Mouse (Mus musculus) ovary, postnatal 14 days (tissue): ENCODE data around the gene Actn4.
"Not testable (repeated sequence)": the region's sequence is repeated elsewhere in the genome, so short reads cannot be mapped to it uniquely, and the experiment has no call there.

Experiments
- DNase-seq: peaks from one replicate; pipeline ENCODE4 v3.0.0; 2022; ENCODE audit warnings: low spot score

Gene Actn4

DNA sequence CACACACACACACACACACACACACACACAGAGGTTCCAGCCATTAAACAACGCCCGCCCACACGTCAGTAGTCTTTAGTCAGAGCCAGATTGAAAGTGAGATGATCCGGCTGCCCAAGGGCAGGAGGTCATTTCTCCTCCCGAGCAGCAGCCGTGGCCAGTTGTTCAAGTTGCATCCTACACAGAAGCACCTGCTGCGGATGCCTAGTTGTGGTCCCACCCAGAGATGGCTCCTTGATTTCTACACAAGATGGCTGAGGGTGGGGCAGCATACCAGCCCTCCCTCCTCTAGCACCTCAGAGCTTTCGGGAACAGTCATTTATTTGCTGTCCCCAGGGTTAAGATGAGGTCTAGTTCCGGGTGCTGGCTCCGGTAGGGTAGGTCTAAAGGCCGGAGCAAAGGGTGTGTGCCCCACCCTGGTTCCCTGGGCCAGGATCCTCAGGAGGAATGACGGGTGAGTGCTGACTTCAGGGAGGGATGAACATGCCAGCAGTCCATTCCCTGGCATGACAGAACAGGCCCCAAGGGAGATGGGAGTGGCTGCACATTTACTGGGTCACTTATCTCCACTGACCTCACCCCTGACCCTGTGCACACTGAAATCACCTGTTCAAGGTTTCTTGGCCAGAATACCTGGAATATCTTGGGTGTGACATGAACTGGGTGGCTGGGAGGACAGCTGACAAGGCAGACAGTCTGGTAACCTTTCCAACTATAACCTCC is 7.7 kb upstream of the Actn4 start:
- no peak for DNase-seq

DNA sequence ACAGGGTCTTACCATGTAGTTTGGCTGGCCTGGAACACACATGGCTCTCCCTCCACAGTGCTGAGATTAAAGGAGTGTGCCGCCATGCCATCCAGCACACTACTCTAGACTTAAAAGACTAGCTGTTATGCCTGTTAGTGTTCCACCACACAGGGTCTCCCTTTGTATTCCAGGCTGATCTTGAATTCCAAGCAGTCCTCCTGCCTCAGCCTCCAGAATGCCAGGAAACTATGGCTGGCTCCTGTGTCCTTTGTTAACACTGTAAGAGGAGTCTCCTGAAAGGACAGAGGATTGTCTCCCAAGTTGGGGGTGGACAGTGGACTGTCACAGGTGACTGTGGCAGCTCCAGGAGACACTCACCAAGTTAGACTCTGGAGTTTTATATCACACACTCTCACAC is 7.1 kb upstream of the Actn4 start:
- no peak for DNase-seq

DNA sequence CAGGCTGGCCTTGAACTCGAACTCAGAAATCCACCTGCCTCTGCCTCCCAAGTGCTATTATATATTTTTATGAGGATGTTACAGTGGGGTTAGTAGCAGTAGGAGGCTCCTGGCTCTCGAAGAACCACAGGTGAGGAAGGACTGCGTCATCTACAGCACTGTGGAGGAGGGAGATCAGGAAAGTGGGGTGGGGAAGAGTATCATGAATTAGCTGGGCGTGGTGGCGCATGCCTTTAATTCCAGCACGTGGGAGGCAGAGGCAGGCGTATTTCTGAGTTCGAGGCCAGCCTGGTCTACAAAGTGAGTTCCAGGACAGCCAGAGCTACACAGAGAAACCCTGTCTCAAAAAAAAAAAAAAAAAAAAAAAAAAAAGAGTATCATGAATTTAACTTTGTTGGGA is 6.0 kb upstream of the Actn4 start:
- DNase-seq = not testable (repeated sequence)

DNA sequence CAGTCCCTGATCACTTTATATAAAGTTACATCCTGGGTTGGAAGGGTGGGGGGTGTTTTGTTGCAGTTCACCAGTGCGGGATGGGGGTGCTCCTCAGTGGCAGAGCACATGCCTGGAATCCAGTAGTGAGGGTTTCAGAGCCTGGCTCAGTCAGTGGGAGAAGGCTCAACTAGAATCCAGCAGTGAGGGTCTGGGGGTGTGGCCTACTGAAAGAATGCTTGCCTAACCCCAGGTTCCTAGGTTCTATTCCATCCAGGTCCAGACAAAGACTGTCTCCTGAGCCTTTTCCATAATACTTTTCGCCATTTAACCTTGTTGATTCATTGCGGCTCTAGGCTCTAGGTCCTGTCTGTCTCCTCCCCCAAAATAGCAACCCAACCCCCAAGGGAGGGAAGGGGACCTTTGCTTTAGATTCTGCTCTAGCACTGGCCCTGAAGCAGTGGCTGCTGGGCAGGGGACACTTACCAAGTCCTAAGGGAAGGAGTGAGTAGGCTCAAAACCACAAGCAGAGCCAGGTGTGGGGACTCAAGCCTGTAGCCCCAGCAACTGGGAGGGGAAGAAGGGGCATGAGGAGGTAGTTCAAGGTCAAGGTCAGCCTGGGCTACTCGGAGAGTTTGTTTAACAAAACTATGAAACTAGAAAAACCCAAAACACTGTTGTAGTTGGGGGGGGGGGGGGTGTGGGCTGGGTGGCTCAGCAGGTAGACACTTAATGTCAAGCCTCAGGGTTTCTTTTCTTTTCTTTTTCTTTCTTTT is 4.8 kb upstream of the Actn4 start:
- no peak for DNase-seq

DNA sequence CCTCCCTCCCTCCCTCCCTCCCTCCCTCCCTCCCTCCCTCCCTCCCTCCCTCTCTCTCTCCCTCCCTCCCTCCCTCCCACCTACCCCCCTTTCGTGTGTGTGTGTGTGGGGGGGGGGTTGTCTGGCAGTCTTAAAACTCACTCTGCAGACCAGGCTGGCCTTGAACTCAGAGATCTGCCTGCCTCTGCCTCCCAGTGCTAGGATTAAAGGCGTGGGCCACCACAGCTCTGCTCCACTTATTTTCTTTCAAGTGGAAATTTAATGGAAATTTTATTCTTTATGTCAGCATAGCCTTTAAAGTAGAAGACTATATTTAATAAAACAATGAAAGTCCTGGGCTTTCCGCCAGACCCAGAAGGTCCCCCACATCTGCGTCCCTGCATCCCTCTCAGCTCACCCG is 4.0 kb upstream of the Actn4 start:
- DNase-seq = no peak

DNA sequence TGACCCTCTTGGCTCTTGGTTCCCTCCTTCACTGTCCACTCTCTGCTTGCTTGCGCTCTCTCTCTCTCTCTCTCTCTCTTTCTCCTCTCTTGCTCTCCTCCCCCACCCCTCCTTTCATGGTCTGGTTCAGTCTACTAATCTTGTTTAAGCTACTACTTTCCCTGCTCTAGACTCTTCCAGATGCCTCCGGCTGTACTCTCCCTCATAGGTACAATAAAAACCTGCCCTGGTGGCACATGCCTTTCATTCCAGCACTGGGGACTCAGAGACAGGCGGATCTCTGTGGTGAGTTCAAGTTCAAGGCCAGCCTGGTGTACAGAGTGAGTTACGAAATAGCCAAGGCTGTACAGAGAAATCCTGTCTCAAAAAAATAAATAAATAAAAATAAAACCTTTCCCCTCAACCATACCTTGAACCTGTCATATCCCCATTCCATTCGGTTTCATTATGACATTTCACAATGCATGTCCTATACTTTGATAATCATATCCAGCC is 3.3 kb upstream of the Actn4 start:
- no peak for DNase-seq

DNA sequence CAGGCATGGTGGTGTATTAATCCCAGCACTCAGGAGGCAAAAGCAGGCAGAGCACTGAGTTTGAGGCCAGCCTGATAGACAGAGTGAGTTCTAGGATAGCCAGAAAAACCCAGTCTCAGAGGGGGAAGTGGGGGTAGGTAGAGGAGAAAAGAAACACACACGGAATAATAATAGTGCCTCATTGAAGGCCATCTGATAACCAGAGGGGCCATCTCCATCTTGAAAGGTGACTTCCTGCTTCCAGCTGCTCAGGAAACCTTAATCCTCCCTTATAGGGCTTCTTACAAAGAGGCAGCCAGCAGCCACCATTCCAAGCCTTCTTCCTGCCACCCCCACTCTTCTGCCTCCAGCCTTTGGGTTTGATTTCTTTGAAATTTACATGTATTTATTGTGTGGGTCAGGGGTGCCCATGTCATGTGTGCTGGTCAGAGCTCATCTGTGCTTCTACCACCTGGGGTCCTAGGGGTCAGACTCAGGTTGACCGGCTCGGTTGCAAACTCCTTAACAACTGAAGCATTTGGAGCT is 1.3 kb upstream of the Actn4 start:
- no peak for DNase-seq

DNA sequence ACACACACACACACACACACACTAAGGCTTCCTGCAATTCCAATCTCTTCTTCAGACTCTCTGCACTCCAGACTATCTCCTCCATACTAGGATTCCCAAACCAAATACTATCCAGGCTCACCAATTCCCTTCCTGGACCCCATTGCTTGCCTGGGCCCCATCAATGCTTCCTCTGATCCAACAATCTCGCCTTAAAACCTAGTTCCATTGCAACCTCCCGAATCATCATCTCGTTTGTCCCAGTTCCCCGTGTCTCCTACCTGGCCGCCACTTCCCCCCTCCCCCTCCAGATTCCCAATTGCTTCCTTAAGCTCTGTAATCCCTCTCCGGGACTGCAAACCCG is 585 bp downstream of the Actn4 start:
- DNase-seq = no peak

DNA sequence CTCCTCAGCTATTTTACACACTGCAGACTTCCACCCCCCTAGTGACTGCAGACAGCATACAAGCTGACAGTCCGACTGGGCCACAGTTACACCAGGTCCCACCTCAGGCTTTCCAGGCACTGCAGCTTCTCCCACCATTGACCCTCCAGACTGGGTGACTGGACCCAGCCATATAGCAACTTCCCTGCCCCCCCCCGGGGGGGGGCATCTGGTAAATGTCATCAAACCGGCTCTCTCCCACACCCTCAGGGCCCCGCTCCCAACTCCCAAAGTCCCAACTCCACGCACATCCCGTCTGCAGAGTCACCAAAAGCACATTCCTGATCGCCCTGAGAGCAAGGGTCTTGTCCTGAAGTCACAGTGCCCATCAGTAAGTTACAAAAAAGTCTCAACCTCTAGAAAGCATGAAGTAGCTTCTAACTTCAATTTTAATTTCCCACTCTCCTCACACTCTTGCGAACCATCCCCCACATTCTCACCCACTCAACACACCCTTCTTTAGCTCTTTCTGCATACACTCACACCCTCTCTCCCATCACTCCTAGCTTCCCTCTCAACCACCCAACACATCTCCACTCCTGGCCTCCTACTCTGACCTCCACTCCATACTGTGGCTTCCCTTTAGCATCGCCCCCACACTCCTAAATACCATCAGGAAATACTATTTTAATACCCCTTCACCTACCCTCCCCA is 1.6 kb downstream of the Actn4 start:
- DNase-seq = no peak

DNA sequence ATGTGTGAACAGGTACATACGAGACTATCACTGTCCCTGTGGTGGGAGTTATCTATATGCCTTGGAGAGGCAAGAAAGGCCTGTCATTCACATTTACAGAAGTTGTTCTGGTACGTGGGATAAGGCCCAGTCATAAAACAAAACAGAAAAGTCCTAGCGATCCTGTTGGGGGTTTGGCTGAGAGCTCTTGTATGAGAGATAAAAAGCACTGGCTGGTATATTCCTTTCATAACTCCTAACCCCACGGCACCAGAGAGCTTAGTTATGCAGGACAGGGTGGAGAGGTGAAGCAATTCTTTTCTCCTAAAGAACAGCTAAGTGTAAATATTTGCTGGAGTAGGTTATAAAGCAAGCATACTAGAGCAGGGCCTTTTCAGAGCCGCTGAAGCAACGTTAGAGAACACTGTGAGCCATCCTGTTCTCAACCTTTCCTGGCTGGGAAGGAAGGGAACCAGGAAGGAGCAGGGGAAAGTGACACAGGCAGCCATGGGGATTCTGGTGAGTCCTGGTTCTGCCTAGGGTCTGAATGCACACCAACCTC is 2.6 kb downstream of the Actn4 start:
- no peak for DNase-seq

DNA sequence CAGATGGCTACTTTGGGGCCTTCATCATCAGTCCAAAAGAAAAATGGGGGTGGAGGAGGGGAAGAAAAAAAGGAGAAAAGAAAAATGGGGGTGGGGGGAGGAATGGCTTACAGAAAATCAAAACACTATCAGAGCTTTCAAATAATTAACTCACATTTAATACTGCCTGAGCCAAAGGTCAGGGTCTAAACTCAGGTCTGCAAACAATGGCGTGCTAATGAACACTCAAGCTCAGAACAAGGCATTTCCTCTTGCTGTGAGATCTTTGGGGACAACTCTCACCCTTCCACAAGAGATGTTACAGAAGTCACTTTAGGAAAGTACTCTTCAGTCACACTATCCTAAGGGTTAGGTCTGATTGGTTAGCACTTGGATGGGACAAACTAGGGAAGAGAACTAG is 3.4 kb downstream of the Actn4 start:
- DNase-seq = no peak

DNA sequence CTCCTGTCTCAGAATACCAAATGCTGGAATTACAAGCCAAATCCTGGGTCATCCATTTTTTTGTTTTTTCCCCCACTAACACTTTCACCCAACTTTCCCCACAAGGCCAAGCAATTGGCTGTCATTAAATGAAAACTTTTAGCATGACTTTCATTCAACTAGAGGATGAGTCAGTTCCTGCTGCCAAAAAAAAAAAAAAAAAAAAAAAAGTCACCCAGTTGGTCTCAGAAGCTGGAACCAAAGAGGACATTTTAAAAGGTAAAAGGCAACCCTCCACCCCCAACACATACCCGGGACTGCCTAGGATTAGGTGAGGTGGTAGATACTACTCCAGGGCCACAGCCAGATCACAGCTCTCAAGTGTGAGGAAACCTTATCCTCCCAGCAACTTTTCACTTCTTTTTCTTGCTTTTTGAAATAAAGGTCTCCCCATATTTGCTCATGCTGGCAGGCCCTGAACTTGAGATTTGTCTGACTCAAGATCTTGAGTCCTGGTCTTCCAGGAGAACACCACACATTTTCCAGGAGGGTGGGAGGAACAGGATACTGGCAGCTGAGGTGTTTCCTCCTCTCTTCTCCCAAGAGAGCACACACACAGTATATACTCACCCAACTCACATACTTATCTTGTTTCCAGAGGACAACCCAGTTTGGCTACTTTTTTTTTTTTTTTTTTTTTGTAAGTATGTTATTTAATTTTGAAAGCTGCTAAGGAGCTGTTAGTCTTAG is 4.0 kb downstream of the Actn4 start:
- no peak for DNase-seq

DNA sequence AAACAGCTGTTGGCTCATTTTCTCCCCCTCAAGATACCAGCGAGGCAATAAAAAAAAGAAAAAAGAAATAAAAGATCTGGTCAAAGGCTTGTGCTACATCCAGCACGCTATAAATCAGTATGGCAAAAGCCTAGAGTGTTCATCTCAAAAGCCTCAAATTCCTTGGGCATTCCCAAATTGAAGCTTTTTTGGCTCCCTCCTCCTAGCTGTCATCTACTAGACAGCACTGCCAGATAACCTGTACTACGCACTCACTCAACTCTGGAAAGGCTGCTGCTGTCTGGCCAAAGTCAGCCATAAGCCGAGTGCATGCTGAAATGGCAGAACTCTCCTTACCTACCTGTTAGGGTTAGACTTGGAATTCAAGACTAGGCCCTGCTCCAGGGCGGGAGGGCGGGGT is 4.9 kb downstream of the Actn4 start:
- no peak for DNase-seq

DNA sequence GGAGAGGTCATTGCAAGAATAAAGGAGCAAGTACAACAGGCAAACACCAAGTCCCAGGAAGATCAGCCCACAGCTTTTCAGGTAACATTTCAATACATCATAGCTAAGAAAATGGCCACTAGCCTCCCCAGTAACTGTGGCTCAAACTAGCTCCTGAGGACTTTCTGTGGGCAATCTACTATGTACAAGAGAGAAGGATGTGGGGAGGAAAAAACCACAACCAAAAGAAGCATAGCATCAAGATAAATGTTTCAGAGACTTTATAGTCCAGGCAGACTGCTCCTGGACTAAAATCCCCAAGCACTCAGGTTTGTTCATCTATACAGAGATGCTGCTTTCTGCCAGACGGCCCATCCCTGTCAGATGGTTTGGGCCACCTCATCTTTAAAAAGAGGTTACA is 5.9 kb downstream of the Actn4 start:
- no peak for DNase-seq

DNA sequence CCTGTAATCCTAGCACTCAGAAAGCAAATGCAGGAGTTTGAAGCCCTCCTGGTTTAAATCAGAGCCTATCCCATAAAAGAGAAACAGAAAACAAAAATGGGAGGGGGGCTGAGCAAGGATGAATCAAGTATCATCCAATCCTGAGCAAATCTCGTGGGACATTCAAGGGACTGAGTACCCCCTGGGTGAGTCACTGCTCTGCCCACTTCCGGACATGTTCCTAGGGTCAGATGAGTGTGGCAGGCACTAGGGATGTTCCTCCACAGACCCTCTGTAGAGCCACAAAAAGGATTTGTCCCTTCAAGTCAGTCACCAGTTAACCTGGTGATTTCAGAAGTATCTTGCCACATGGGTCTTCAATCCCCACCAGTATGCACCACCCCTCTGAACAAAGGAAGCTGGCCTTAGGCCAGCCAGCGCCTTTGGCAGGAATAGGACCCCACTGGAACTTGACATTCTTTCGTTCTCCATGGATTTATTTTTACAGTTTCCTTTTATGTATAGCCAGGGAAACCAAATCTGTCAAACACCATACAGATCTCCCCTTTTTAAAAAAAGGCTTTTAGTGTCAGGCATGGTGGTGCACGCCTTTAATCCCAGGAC is 6.7 kb downstream of the Actn4 start:
- DNase-seq = no peak

DNA sequence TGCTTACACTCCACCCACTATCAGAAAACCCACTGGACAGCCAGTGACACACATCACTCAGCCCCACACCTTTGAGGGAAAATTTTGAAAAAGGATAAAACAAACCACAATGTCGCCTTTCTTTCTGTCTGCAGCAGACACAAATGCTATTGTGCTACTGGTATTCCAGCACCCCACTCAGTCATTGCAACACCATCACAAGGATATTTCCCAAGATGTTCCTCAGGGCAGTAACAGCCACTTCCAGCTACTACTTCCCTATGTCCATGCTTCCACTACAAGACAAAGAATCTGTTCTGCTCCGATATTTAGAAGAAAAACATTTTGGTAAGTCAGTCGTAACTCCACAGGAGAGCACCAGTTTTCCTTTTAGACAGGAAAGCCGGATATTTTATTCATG is 7.4 kb downstream of the Actn4 start:
- no peak for DNase-seq

DNA sequence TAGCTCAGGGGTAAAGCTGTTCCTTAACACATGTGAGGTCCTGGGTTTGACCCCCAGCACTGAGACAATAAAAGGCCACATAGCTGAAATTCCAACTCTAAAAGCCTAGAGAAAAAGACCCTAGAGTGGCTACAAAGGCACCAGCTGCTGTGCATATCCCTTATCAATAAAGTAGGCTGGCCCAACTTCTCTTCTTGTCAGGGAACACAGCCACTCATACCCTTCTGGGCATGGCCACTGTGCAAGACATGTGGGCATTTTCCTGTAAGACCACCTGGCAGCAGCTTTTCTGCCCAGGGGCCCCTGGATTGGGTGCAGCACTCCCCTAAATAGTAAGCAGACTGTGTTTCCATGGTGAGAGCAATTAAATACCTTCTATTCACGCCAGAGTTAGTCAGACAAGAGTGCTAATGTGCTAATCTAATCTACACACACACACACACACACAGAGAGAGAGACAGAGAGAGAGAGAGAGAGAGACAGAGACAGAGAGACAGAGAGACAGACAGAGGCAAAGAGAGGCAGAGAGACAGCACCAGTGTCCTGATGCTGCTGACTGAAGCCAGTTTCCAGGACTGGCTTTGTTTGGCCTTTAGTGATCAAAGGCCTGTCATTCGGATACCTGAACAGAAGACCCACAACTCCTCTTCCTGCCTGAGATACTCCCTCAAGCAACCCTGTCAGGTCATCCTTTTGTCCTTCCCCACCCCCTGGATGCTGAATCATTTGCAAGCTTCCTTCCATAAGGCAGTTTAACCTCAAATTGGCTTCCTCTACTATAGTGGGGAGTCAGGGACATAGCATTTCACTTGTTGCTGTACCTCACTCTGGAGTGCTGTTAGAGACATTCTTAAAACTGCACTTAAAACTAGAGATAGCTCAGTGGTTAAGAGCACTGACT is 8.4 kb downstream of the Actn4 start:
- no peak for DNase-seq

DNA sequence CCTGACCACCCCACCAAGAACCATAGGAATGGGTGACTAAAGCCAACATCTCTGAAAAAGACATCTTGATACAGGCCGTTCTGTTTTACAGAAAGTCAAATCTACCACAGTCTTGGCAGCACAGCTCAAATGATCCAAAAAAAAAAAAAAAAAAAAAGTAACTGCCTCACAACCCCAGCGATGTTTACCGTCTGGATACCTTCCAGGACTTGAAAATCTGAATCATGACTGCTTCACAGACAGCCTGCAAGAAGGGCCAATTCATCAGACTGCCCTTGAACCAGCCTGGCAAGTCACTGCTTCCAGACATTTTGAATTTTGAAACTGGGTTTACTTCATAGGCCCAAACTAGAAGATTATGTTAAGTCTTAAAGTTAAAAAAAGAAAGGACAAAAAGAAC is 9.4 kb downstream of the Actn4 start:
- DNase-seq = no peak

DNA sequence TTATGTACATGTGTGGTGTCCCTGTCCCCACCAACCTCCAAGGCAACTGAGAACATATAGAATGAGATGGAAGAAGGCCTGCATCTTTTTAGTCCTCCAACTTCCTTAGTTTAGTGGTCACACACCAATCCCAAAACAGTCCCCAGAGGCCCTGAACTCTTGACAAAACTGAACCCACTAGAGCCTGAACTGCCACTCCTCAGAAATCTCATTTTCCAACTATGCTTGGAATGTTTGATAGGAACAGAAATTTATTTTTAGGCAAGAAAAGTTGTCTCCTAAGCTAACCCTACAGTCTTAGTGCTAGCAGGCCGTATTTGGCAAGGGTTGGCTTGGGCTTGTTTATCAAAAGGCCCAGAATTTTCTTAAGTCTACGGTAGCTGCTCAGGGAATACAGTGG is 10.4 kb downstream of the Actn4 start:
- no peak for DNase-seq

DNA sequence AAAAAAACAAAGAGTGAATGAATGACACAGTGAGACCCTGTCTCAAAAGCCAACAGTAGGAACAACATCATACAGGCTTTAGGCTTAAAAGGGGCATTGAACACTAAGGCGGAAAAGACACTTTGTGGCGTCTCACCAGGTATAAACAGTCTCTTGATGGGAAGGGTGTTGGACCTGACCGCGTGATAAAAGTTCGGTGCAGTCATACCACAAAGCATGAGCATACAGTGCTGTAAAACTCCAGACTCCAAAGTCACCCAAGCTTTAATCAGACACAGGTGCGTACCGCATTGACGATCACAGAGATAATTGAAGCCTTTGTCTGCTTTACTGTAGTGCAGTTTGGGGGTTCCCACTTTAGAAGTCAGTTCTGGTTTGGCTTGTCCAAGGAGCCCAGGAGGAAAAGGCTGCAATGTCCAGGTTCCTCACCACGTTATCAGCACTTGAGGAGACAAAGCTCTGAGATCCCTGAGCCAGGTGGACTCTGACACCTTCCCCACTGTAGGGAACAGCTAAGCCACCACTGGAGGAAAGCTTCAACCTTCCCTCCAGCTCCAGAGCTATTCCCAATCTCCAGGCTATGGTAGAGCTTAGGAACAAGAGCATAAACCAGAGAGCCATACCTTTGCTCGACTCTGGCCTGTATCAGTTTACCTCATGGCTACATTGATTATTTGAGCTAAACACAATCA is 11.6 kb downstream of the Actn4 start:
- DNase-seq = no peak
